Mouse (Mus musculus) A20 (cell line): ENCODE data around the gene Gm10718.
"Not testable (repeated sequence)": the region's sequence is repeated elsewhere in the genome, so short reads cannot be mapped to it uniquely, and the experiment has no call there.

Experiments used
- DNase-seq: peaks from one replicate; pipeline ENCODE4 v3.0.0-alpha.2; 2011; ENCODE audit warnings: low read depth, low spot score

The Gm10718 gene

GRCm38 (mm10) chr9:3023312-3023984, at the start of gene Gm10718:
Gene Gm10718 (plus strand): TSS chr9:3023547.
- DNase-seq: not testable (repeated sequence)

DNA sequence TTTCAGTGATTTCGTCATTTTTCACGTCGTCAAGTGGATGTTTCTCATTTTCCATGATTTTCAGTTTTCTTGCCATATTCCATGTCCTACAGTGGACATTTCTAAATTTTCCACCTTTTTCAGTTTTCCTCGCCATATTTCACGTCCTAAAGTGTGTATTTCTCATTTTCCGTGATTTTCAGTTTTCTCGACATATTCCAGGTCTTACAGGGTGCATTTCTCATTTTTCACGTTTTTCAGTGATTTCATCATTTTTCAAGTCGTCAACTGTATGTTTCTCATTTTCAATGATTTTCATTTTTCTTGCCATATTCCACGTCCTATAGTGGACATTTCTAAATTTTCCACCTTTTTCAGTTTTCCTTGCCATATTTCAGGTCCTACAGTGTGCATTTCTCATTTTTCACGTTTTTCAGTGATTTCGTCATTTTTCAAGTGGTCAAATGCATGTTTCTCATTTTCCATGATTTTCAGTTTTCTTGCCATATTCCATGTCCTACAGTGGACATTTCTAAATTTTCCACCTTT, 22.8 kb upstream of the Gm10718 start, which contains the start of gene Gm10722:
Gene Gm10722 (plus strand): TSS at position 478 of the 528 bp plus-strand sequence.
- peak; percentile 52 for DNase-seq

DNA sequence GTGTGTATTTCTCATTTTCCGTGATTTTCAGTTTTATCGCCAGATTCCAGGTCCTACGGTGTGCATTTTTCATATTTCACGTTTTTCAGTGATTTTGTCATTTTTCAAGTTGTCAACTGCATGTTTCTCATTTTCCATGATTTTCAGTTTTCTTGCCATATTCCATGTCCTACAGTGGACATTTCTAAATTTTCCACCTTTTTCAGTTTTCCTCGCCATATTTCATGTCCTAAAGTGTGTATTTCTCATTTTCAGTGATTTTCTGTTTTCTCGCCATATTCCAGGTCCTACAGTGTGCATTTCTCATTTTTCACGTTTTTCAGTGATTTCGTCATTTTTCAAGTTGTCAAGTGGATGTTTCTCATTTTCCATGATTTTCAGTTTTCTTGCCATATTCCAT, 22.3 kb upstream of the Gm10718 start:
- DNase-seq: not testable (repeated sequence)

DNA sequence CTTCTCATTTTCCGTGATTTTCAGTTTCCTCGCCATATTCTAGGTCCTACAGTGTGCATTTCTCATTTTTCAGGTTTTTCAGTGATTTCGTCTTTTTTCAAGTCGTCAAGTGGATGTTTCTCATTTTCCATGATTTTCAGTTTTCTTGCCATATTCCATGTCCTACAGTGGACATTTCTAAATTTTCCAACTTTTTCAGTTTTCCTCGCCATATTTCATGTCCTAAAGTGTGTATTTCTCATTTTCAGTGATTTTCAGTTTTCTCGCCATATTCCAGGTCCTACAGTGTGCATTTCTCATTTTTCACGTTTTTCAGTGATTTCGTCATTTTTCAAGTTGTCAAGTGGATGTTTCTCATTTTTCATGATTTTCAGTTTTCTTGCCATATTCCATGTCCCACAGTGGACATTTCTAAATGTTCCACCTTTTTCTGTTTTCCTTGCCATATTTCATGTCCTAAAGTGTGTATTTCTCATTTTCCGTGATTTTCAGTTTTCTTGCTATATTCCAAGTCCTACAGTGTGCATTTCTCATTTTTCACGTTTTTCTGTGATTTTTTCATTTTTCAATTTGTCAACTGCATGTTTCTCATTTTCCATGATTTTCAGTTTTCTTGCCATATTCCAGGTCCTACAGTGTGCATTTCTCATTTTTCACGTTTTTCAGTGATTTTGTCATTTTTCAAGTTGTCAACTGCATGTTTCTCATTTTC, 21.2 kb upstream of the Gm10718 start:
- peak; percentile 26 for DNase-seq

DNA sequence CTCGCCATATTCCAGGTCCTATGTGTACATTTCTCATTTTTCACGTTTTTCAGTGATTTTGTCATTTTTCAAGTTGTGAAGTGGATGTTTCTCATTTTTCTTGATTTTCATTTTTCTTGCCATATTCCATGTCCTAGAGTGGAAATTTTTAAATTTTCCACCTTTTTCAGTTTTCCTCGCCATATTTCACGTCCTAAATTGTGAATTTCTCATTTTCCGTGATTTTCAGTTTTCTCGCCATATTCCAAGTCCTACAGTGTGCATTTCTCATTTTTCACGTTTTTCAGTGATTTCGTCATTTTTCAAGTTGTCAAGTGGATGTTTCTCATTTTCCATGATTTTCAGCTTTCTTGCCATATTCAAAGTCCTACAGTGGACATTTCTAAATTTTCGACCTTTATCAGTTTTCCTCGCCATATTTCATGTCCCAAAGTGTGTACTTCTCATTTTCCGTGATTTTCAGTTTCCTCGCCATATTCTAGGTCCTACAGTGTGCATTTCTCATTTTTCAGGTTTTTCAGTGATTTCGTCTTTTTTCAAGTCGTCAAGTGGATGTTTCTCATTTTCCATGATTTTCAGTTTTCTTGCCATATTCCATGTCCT, 20.5 kb upstream of the Gm10718 start, which contains the start of gene Gm11168:
Gene Gm11168 (plus strand): TSS at position 553 of the 603 bp plus-strand sequence.
- not testable (repeated sequence) for DNase-seq

GRCm38 (mm10) chr9:3006179-3006578, 17.2 kb upstream of the Gm10718 start:
- not testable (repeated sequence) for DNase-seq

GRCm38 (mm10) chr9:3006636-3007035, 16.7 kb upstream of the Gm10718 start:
- not testable (repeated sequence) for DNase-seq

DNA sequence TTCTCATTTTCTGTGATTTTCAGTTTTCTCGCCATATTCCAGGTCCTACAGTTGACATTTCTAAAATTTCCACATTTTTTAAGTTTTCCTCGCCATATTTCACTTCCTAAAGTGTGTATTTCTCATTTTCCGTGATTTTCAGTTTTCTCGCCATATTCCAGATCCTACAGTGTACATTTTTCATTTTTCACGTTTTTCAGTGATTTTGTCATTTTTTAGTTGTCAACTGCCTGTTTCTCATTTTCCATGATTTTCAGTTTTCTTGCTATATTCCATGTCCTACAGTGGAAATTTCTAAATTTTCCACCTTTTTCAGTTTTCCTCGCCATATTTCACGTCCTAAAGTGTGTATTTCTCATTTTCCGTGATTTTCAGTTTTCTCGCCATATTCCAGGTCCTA, 16.1 kb upstream of the Gm10718 start:
- DNase-seq: peak; percentile 21

- not testable (repeated sequence) for DNase-seq
Measured at GRCm38 (mm10) chr9:3009331-3009730, 14.0 kb upstream of the Gm10718 start.

DNA sequence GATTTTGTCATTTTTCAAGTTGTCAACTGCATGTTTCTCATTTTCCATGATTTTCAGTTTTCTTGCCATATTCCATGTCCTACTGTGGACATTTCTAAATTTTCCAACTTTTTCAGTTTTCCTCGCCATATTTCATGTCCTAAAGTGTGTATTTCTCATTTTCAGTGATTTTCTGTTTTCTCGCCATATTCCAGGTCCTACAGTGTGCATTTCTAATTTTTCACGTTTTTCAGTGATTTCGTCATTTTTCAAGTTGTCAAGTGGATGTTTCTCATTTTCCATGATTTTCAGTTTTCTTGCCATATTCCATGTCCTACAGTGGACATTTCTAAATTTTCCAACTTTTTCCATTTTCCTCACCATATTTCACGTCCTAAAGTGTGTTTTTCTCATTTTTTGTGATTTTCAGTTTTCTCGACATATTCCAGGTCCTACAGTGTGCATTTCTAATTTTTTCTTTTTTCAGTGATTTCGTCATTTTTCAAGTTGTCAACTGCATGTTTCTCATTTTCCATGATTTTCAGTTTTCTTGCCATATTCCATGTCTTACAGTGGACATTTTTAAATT, 11.2 kb upstream of the Gm10718 start:
- DNase-seq: not testable (repeated sequence)

- not testable (repeated sequence) for DNase-seq
Measured at GRCm38 (mm10) chr9:3012733-3013279, 10.5 kb upstream of the Gm10718 start, which contains the start of gene Gm10721. Gene Gm10721 (plus strand): TSS chr9:3013140.

DNA sequence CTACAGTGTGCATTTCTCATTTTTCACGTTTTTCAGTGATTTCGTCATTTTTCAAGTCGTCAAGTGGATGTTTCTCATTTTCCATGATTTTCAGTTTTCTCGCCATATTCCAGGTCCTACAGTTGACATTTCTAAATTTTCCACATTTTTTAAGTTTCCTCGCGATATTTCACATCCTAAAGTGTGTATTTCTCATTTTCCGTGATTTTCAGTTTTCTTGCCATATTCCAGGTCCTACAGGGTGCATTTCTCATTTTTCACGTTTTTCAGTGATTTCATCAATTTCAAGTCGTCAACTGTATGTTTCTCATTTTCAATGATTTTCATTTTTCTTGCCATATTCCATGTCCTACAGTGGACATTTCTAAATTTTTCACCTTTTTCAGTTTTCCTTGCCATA, 8.0 kb upstream of the Gm10718 start, which contains the start of gene Gm10720:
Gene Gm10720 (plus strand): TSS at position 301 of the 400 bp plus-strand sequence.
- DNase-seq: not testable (repeated sequence)

GRCm38 (mm10) chr9:3015896-3016295, 7.5 kb upstream of the Gm10718 start:
- not testable (repeated sequence) for DNase-seq

- not testable (repeated sequence) for DNase-seq
Measured at GRCm38 (mm10) chr9:3017108-3017507, 6.2 kb upstream of the Gm10718 start, which contains the start of gene Gm10719. Gene Gm10719 (plus strand): TSS chr9:3017408.

GRCm38 (mm10) chr9:3018944-3019343, 4.4 kb upstream of the Gm10718 start:
- DNase-seq: not testable (repeated sequence)

DNA sequence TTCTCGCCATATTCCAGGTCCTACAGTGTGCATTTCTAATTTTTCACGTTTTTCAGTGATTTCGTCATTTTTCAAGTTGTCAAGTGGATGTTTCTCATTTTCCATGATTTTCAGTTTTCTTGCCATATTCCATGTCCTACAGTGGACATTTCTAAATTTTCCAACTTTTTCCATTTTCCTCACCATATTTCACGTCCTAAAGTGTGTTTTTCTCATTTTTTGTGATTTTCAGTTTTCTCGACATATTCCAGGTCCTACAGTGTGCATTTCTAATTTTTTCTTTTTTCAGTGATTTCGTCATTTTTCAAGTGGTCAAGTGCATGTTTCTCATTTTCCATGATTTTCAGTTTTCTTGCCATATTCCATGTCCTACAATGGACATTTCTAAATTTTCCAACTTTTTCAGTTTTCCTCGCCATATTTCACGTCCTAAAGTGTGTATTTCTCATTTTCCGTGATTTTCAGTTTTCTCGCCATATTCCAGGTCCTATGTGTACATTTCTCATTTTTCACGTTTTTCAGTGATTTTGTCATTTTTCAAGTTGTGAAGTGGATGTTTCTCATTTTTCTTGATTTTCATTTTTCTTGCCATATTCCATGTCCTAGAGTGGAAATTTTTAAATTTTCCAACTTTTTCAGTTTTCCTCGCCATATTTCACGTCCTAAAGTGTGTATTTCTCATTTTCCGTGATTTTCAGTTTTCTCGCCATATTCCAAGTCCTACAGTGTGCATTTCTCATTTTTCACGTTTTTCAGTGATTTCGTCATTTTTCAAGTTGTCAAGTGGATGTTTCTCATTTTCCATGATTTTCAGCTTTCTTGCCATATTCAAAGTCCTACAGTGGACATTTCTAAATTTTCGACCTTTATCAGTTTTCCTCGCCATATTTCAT, 3.3 kb upstream of the Gm10718 start:
- not testable (repeated sequence) for DNase-seq

GRCm38 (mm10) chr9:3022316-3023008, 885 bp upstream of the Gm10718 start:
- peak; percentile 32 for DNase-seq

DNA sequence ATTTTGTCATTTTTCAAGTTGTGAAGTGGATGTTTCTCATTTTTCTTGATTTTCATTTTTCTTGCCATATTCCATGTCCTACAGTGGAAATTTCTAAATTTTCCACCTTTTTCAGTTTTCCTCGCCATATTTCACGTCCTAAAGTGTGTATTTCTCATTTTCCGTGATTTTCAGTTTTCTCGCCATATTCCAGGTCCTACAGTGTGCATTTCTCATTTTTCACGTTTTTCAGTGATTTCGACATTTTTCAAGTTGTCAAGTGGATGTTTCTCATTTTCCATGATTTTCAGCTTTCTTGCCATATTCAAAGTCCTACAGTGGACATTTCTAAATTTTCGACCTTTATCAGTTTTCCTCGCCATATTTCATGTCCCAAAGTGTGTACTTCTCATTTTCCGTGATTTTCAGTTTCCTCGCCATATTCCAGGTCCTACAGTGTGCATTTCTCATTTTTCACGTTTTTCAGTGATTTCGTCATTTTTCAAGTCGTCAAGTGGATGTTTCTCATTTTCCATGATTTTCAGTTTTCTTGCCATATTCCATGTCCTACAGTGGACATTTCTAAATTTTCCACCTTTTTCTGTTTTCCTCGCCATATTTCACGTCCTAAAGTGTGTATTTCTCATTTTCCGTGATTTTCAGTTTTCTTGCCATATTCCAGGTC, 770 bp downstream of the Gm10718 start:
- not testable (repeated sequence) for DNase-seq

DNA sequence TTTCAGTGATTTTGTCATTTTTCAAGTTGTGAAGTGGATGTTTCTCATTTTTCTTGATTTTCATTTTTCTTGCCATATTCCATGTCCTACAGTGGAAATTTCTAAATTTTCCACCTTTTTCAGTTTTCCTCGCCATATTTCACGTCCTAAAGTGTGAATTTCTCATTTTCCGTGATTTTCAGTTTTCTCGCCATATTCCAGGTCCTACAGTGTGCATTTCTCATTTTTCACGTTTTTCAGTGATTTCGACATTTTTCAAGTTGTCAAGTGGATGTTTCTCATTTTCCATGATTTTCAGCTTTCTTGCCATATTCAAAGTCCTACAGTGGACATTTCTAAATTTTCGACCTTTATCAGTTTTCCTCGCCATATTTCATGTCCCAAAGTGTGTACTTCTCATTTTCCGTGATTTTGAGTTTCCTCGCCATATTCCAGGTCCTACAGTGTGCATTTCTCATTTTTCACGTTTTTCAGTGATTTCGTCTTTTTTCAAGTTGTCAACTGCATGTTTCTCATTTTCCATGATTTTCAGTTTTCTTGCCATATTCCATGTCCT, 1.6 kb downstream of the Gm10718 start, which contains the start of gene Gm10717:
Gene Gm10717 (plus strand): TSS at position 506 of the 556 bp plus-strand sequence.
- not testable (repeated sequence) for DNase-seq
